Mouse (Mus musculus) heart, embryonic 11.5 days (tissue): ENCODE data around the gene Naa38. TPM values are rescaled to one million over a fixed set of nuclear protein-coding genes. Genes with fewer than 3 reads are reported as not detected.

Experiments
- ATAC-seq: fragments of 200-750 bp; cut with Nextera tagmentation; replicated peaks from 2 replicates; pipeline ENCODE4 v1.8.0; 2017; ENCODE audit warnings: moderate library complexity; ENCODE audit not compliant: insufficient number of reproducible peaks, low FRiP score, low TSS enrichment
- H3K27ac ChIP-seq: fragments of 300-500 bp; sonication (generic); 2 replicates; pipeline ENCODE4 v1.5.1; 2014; ENCODE audit warnings: mild to moderate bottlenecking, low read depth, low read length
- H3K27me3 ChIP-seq: fragments of 300-500 bp; sonication (generic); 2 replicates; pipeline ENCODE4 v1.6.1; 2014; ENCODE audit warnings: mild to moderate bottlenecking, low read length, mixed read lengths; ENCODE audit not compliant: control insufficient read depth, insufficient read depth
- H3K36me3 ChIP-seq: fragments of 300-500 bp; sonication (generic); 2 replicates; pipeline ENCODE4 v1.6.1; 2014; ENCODE audit warnings: mild to moderate bottlenecking, low read length, moderate library complexity, mixed read lengths; ENCODE audit not compliant: control insufficient read depth, insufficient read depth
- H3K4me1 ChIP-seq: fragments of 300-500 bp; sonication (generic); 2 replicates; pipeline ENCODE4 v1.6.1; 2014; ENCODE audit warnings: low read length; ENCODE audit not compliant: control insufficient read depth, insufficient read depth
- H3K4me2 ChIP-seq: fragments of 300-500 bp; sonication (generic); 2 replicates; pipeline ENCODE4 v1.6.1; 2014; ENCODE audit warnings: mild to moderate bottlenecking, moderate library complexity
- H3K4me3 ChIP-seq: fragments of 300-500 bp; sonication (generic); 2 replicates; pipeline ENCODE4 v1.5.1; 2014; ENCODE audit warnings: low read depth, low read length
- H3K9ac ChIP-seq: fragments of 300-500 bp; sonication (generic); 2 replicates; pipeline ENCODE4 v1.6.1; 2014; ENCODE audit warnings: mild to moderate bottlenecking, low read depth, low read length, moderate library complexity
- H3K9me3 ChIP-seq: fragments of 300-500 bp; sonication (generic); replicated peaks from 2 replicates; pipeline ENCODE4 v1.6.1; 2016; ENCODE audit warnings: low read length; ENCODE audit not compliant: control insufficient read depth
- WGBS: fragments of 180-500 bp; shearing (Covaris S2); extraction: QIAGEN DNeasy Blood & Tissue Kit; methylation state at CpG from one replicate; pipeline ENCODE4 v1.1.7; 2014; ENCODE audit not compliant: insufficient replicate concordance; 5-methylcytosine and 5-hydroxymethylcytosine counted together
- polyA plus RNA-seq: library from polyadenylated mRNA; unstranded; fragments of >200 nt; fragmentation: Nextera tagmentation; extraction: Ambion mirVana; gene quantifications from 2 replicates; pipeline ENCODE4 v1.2.1, GENCODE M21; 2014

Gene Naa38
- polyA plus RNA-seq, 1 experiment from 2014 or later: 166 TPM

GRCm38 (mm10) chr11:69429313-69429712 lies 34.0 kb downstream of the Naa38 start:
- no peak overlapping the region for H3K27ac ChIP-seq
- 0 out of 2 replicates have a peak overlapping the region, but pooled peaks have one; percentile 6 for H3K4me2 ChIP-seq
- H3K27me3 ChIP-seq: peaks cover 7% of the 10 kb centered on the region
- no peaks in the 10 kb centered on the region for H3K36me3 ChIP-seq
- H3K4me1 ChIP-seq: peaks cover 9% of the 10 kb centered on the region; the same call in 1 of the 2 replicates
- no peak for ATAC-seq
- H3K4me3 ChIP-seq: no peak overlapping the region
- 40% methylated on average over 2 of the region's 2 CpGs for WGBS
- no peaks in the 10 kb centered on the region for H3K9me3 ChIP-seq
- H3K9ac ChIP-seq: no peak overlapping the region

GRCm38 (mm10) chr11:69430631-69431030 lies 35.3 kb downstream of the Naa38 start:
- no peaks in the 10 kb centered on the region for H3K9me3 ChIP-seq
- peaks cover 9% of the 10 kb centered on the region; the same call in 1 of the 2 replicates for H3K4me1 ChIP-seq
- no peak overlapping the region for H3K4me3 ChIP-seq
- H3K27ac ChIP-seq: no peak overlapping the region
- no peak for ATAC-seq
- no peak overlapping the region for H3K4me2 ChIP-seq
- H3K27me3 ChIP-seq: peaks cover 7% of the 10 kb centered on the region
- 77% methylated on average over 15 of the region's 15 CpGs for WGBS
- H3K9ac ChIP-seq: no peak overlapping the region
- no peaks in the 10 kb centered on the region for H3K36me3 ChIP-seq

GRCm38 (mm10) chr11:69431829-69432639 lies 36.7 kb downstream of the Naa38 start:
- Histone ChIP-seq H3K27ac (no peak overlapping the region), H3K4me2 (no peak overlapping the region), H3K9ac (no peak overlapping the region), H3K36me3 (no peaks in the 10 kb centered on the region), H3K27me3 (peaks cover 7% of the 10 kb centered on the region), H3K4me3 (no peak overlapping the region), H3K9me3 (no peaks in the 10 kb centered on the region), H3K4me1 (peaks cover 10% of the 10 kb centered on the region)
- no peak for ATAC-seq
- 41% methylated on average over 11 of the region's 11 CpGs for WGBS

GRCm38 (mm10) chr11:69432640-69432982 lies 37.3 kb downstream of the Naa38 start:
- Histone ChIP-seq H3K27ac (no peak overlapping the region), H3K36me3 (no peaks in the 10 kb centered on the region), H3K4me1 (peaks cover 13% of the 10 kb centered on the region), H3K9ac (no peak overlapping the region), H3K4me3 (no peak overlapping the region), H3K9me3 (no peaks in the 10 kb centered on the region), H3K27me3 (peaks cover 7% of the 10 kb centered on the region), H3K4me2 (no peak overlapping the region)
- 68% methylated on average over 11 of the region's 11 CpGs for whole genome bisulfite sequencing
- no peak for ATAC-seq

GRCm38 (mm10) chr11:69433189-69433588 lies 37.9 kb downstream of the Naa38 start:
- no peaks in the 10 kb centered on the region for H3K9me3 ChIP-seq
- no peak for ATAC-seq
- 52% methylated on average over 6 of the region's 6 CpGs for WGBS
- H3K4me3 ChIP-seq: no peak overlapping the region
- peaks cover 7% of the 10 kb centered on the region for H3K27me3 ChIP-seq
- peaks cover 13% of the 10 kb centered on the region for H3K4me1 ChIP-seq
- H3K36me3 ChIP-seq: no peaks in the 10 kb centered on the region
- H3K27ac ChIP-seq: no peak overlapping the region; the same call in 1 of the 2 replicates
- no peak overlapping the region for H3K4me2 ChIP-seq
- no peak overlapping the region for H3K9ac ChIP-seq

GRCm38 (mm10) chr11:69437291-69437690 lies 42.0 kb downstream of the Naa38 start:
- Histone ChIP-seq H3K4me3 (no peak overlapping the region), H3K27ac (no peak overlapping the region), H3K36me3 (no peaks in the 10 kb centered on the region), H3K9me3 (no peaks in the 10 kb centered on the region), H3K4me2 (no peak overlapping the region), H3K4me1 (peaks cover 11% of the 10 kb centered on the region), H3K27me3 (peaks cover 7% of the 10 kb centered on the region), H3K9ac (no peak overlapping the region)
- ATAC-seq: no peak
- WGBS: 19% methylated on average over 3 of the region's 3 CpGs

- ATAC-seq: no peak
- no peaks in the 10 kb centered on the region for H3K9me3 ChIP-seq
- no peaks in the 10 kb centered on the region for H3K36me3 ChIP-seq
- no peaks in the 10 kb centered on the region for H3K27me3 ChIP-seq
- 29% methylated on average over 5 of the region's 5 CpGs for WGBS
- H3K4me2 ChIP-seq: no peak overlapping the region
- peaks cover 7% of the 10 kb centered on the region for H3K4me1 ChIP-seq
- no peak overlapping the region for H3K4me3 ChIP-seq
- H3K27ac ChIP-seq: no peak overlapping the region
- H3K9ac ChIP-seq: no peak overlapping the region
Observed at GRCm38 (mm10) chr11:69443328-69443727, 48.0 kb downstream of the Naa38 start.
